Mouse (Mus musculus) frontal cortex, postnatal 10 days (tissue): Measurements from ENCODE around the gene Pilra.
A peak's percentile ranks its signal among the peaks of the same experiment; 100 is the strongest.

Experiments
- DNase-seq, 2 experiments: peaks; one replicate each; pipeline ENCODE4 v3.0.0; 2022; ENCODE audit warnings: low spot score in 2 of 2, mixed read lengths in 1 of 2

Gene Pilra

DNA sequence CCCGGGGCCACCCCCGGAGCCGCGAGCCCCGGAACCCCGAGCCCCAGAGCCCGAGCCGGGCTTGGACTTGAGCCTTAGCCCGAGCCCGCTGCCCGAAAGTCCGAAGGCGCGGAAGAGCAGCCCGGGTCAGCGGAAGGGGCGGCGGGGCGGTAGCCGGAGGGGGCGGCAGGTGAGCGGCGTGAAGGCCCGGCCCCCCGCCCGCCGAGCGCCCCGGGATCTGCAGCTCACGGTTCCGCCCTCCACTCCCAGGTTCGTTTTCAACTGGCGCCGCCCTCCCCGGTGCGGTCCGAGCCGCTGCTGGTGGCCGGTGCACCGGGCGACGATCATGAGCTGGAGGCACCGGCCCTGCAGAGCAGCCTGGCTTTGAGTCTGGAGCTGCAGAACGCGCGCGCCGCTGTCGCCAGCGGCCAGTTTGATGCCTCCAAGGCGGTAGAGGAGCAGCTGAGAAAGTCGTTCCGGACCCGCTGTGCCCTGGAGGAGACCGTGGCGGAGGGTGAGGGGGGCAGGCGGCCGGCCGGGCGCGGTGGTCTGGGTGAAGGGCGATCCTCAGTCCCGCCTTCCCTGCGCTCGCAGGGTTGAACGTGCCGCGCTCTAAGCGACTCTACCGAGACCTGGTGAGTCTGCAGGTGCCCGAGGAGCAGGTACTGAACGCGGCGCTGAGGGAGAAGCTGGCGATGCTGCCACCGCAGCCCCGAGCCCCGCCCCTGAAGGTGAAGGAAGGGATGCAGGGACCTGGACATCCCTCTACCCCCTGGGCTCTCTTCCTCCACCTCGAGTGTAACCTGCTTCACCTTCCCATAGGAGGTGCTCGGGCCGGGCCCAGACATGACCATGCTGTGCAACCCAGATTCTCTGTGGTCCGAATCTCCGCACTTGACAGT, 56.8 kb downstream of the Pilra start:
- DNase-seq, result no peak

GRCm38 (mm10) chr5:137778635-137779034, 57.4 kb downstream of the Pilra start, which contains the start of gene Ppp1r35:
Gene Ppp1r35, plus strand, starts transcription at chr5:137778849.
- DNase-seq, result peak; percentile 93 to 97

DNA sequence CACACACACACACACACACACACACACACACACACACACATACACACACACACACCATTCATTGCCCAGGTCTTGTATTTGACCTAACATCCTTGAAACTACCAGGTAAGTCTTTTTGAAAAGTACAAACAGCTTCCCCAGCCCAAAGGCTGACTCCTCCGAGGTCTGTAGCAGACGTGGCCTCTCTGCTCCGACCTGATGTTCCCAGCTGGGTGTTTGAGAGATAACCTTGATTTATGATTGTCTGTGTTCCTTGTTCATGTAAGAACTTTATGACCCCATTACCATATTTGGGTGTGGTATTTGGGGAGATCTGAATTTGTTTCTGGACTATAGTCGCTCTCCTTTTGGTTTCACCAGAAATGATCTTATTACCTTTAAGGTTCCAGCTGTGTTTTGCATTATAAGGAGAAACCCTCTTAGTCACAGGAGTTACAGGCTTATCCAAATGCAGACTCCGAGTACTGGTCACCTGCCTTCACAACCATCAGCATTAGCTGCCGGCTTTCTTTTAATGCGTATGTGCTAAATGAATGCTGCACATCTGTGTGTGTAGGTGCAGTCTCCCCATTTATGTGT, 58.7 kb downstream of the Pilra start:
- DNase-seq, result no peak

- no peak for DNase-seq
Observed at GRCm38 (mm10) chr5:137776408-137776918, 59.6 kb downstream of the Pilra start.

GRCm38 (mm10) chr5:137775587-137776290, 60.3 kb downstream of the Pilra start:
- DNase-seq, result no peak

GRCm38 (mm10) chr5:137772755-137773154, 63.3 kb downstream of the Pilra start:
- no peak for DNase-seq
